Mouse (Mus musculus): Measurements from ENCODE around the gene Tmprss11g. TPM values are rescaled to one million over a fixed set of nuclear protein-coding genes. Genes with fewer than 3 reads are reported as not detected.

The Tmprss11g gene
- polyA plus RNA-seq (2014; fragmentation: Nextera tagmentation; extraction: Ambion mirVana) = not detected in 2 replicates

DNA sequence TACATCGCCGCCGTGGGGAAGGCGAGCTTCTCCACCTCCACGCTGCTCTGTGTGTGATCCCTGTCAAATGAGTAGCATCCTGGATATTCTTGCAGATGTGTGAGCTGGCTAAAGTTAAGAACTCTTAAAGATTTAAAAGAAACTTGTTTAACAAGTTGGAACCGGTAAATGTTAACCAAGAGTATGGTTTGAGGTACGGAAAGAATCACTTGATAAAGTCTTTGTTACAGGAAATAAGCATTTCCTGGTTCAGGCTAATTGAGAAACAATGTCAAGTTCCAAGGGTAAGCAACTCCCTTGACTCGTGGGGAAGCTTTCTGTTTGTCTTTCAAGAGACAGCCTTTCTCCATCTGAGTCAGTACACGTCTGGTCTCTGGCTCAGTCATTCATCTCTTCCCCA is at the start of gene Tmprss11g:
Gene Tmprss11g (minus strand): TSS at position 101 of the 400 bp plus-strand sequence.
- Histone ChIP-seq H3K4me1 (replicated peaks; ENCODE audit: control insufficient read depth, insufficient read depth, low read length) (no peaks in the 10 kb centered on the region), H3K4me2 (ENCODE audit: low read depth, low read length, severe bottlenecking) (no peak within 1 kb of the TSS), H3K9ac (ENCODE audit: low read length) (no peak within 1 kb of the TSS), H3K36me3 (ENCODE audit: control insufficient read depth, insufficient read depth, low read length) (no peaks in the 10 kb centered on the region), H3K9me3 (ENCODE audit: control insufficient read depth, low read length) (no peaks in the 10 kb centered on the region), H3K4me3 (ENCODE audit: low read depth, low read length) (no peak within 1 kb of the TSS), H3K27me3 (ENCODE audit: control insufficient read depth, insufficient read depth, low read length) (no peaks in the 10 kb centered on the region), H3K27ac (ENCODE audit: low read depth, low read length) (no peak within 1 kb of the TSS)
- DNase-seq (ENCODE audit: low spot score) (no peak), ATAC-seq (replicated peaks; ENCODE audit: low FRiP score) (no peak)
- WGBS = 84% methylated on average over 9 of the region's 9 CpGs

DNA sequence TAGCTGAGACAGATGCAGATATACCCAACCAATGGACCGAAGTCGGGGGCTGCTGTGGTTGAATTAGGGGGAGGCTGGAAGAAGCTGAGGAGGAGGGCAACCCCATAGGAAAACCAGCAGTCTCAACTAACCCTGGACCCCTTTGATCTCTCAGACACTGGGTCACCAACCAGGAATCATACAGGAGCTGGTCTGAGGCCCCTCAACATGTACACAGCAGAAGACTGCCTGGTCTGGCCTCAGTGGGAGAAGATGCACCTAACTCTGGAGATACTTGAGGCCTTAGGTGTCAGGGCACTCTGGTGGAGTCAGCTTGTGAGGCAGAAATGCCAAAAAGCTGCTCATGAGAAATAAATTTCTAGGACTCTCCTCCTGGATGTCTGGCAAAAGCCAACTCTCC is 28.3 kb upstream of the Tmprss11g start:
- no peaks in the 10 kb centered on the region for H3K4me1 ChIP-seq (replicated peaks; ENCODE audit: control insufficient read depth, insufficient read depth, low read length)
- H3K36me3 ChIP-seq (ENCODE audit: control insufficient read depth, insufficient read depth, low read length) = no peaks in the 10 kb centered on the region
- no peak overlapping the region for H3K27ac ChIP-seq (ENCODE audit: low read depth, low read length)
- 91% methylated on average over 2 of the region's 2 CpGs for WGBS
- H3K4me3 ChIP-seq (ENCODE audit: low read depth, low read length) = no peak overlapping the region
- no peak overlapping the region for H3K4me2 ChIP-seq (ENCODE audit: low read depth, low read length, severe bottlenecking)
- no peak overlapping the region for H3K9ac ChIP-seq (ENCODE audit: low read length)
- H3K27me3 ChIP-seq (ENCODE audit: control insufficient read depth, insufficient read depth, low read length) = no peaks in the 10 kb centered on the region
- H3K9me3 ChIP-seq (ENCODE audit: control insufficient read depth, low read length) = no peaks in the 10 kb centered on the region
- DNase-seq (ENCODE audit: low spot score) (no peak), ATAC-seq (replicated peaks; ENCODE audit: low FRiP score) (no peak)

DNA sequence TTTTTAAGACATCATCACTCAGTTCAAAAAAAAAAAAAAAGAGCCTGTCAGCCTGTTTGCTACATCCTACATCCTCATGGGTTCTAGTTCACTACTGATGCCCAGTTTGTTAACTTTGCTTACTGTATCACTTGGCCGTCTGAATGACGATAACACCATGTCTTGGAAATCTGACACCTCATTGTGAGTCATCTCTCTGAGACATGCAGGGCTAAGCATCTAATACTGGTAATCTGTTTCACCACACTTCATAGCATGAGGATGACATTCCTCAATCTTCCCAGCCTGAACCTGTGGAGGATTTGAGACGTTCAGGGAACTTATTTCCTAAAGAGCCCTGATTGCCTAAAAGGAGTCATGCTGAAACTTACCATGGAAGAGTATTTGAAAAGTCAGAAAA is 22.2 kb upstream of the Tmprss11g start:
- H3K9ac ChIP-seq (ENCODE audit: low read length) = no peak overlapping the region
- ATAC-seq (replicated peaks; ENCODE audit: low FRiP score) (no peak), DNase-seq (ENCODE audit: low spot score) (no peak)
- WGBS = 88% methylated on average over 3 of the region's 3 CpGs
- H3K4me3 ChIP-seq (ENCODE audit: low read depth, low read length) = no peak overlapping the region
- H3K36me3 ChIP-seq (ENCODE audit: control insufficient read depth, insufficient read depth, low read length) = no peaks in the 10 kb centered on the region
- no peak overlapping the region for H3K4me2 ChIP-seq (ENCODE audit: low read depth, low read length, severe bottlenecking)
- no peaks in the 10 kb centered on the region for H3K4me1 ChIP-seq (replicated peaks; ENCODE audit: control insufficient read depth, insufficient read depth, low read length)
- H3K27ac ChIP-seq (ENCODE audit: low read depth, low read length) = no peak overlapping the region
- H3K9me3 ChIP-seq (ENCODE audit: control insufficient read depth, low read length) = no peaks in the 10 kb centered on the region
- no peaks in the 10 kb centered on the region for H3K27me3 ChIP-seq (ENCODE audit: control insufficient read depth, insufficient read depth, low read length)

DNA sequence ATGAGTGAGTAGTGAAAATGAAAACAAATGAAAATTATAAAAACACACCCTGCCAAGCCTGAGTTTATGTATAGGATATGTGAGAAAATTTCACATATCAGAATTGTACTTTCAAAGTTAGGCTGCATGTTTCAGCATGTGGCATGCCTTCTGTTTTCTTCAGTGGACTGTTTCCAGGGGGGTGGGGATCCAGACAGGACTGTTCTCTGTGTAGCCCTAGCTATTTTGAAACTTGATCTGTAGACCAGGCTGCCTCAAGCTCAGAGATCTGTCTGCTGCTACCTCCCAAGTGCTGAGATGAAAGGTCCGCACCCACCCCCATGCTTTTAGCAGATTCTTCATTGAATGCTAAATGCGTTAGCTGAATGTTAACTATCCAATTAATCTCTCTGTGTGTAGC is 10.3 kb upstream of the Tmprss11g start:
- Histone ChIP-seq H3K36me3 (ENCODE audit: control insufficient read depth, insufficient read depth, low read length) (no peaks in the 10 kb centered on the region), H3K9ac (ENCODE audit: low read length) (no peak overlapping the region), H3K4me3 (ENCODE audit: low read depth, low read length) (no peak overlapping the region), H3K4me1 (replicated peaks; ENCODE audit: control insufficient read depth, insufficient read depth, low read length) (no peaks in the 10 kb centered on the region), H3K27ac (ENCODE audit: low read depth, low read length) (no peak overlapping the region), H3K9me3 (ENCODE audit: control insufficient read depth, low read length) (no peaks in the 10 kb centered on the region), H3K27me3 (ENCODE audit: control insufficient read depth, insufficient read depth, low read length) (no peaks in the 10 kb centered on the region), H3K4me2 (ENCODE audit: low read depth, low read length, severe bottlenecking) (no peak overlapping the region)
- no peak for DNase-seq (ENCODE audit: low spot score)
- WGBS = 64% methylated on average over 2 of the region's 2 CpGs
- ATAC-seq (replicated peaks; ENCODE audit: low FRiP score) = no peak

GRCm38 (mm10) chr5:86511538-86511937 is 6.9 kb downstream of the Tmprss11g start:
- Histone ChIP-seq H3K27me3 (ENCODE audit: control insufficient read depth, insufficient read depth, low read length) (no peaks in the 10 kb centered on the region), H3K27ac (ENCODE audit: low read depth, low read length) (no peak overlapping the region), H3K4me3 (ENCODE audit: low read depth, low read length) (no peak overlapping the region), H3K36me3 (ENCODE audit: control insufficient read depth, insufficient read depth, low read length) (no peaks in the 10 kb centered on the region), H3K4me2 (ENCODE audit: low read depth, low read length, severe bottlenecking) (no peak overlapping the region), H3K9ac (ENCODE audit: low read length) (no peak overlapping the region), H3K4me1 (replicated peaks; ENCODE audit: control insufficient read depth, insufficient read depth, low read length) (no peaks in the 10 kb centered on the region), H3K9me3 (ENCODE audit: control insufficient read depth, low read length) (no peaks in the 10 kb centered on the region)
- 39% methylated on average over 5 of the region's 5 CpGs for WGBS
- ATAC-seq (replicated peaks; ENCODE audit: low FRiP score) = no peak
- no peak for DNase-seq (ENCODE audit: low spot score)

DNA sequence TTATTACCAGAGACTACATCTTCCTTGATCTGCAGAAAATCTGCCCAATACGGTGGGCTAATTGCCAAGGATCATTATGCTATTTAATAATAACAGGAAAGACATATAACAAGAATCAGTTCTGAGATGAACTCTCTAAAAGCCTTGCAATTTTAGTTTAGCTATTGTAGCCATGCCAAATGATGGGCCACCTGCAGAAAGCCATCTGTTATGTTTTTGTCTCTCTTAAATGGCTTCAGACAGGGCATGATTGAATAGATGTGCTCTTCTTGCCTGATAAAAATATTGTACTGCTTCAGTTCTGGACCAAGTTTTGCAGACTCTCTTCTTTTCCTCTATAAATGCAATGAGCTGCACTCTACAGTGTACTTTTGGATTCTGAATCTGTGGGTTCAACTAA is 24.9 kb downstream of the Tmprss11g start:
- Histone ChIP-seq H3K4me1 (replicated peaks; ENCODE audit: control insufficient read depth, insufficient read depth, low read length) (no peaks in the 10 kb centered on the region), H3K9ac (ENCODE audit: low read length) (no peak overlapping the region), H3K4me2 (ENCODE audit: low read depth, low read length, severe bottlenecking) (no peak overlapping the region), H3K4me3 (ENCODE audit: low read depth, low read length) (no peak overlapping the region), H3K27ac (ENCODE audit: low read depth, low read length) (no peak overlapping the region), H3K9me3 (ENCODE audit: control insufficient read depth, low read length) (no peaks in the 10 kb centered on the region), H3K36me3 (ENCODE audit: control insufficient read depth, insufficient read depth, low read length) (no peaks in the 10 kb centered on the region), H3K27me3 (ENCODE audit: control insufficient read depth, insufficient read depth, low read length) (no peaks in the 10 kb centered on the region)
- WGBS = 84% methylated on average over 1 of the region's 1 CpGs
- DNase-seq (ENCODE audit: low spot score) = no peak
- no peak for ATAC-seq (replicated peaks; ENCODE audit: low FRiP score)

DNA sequence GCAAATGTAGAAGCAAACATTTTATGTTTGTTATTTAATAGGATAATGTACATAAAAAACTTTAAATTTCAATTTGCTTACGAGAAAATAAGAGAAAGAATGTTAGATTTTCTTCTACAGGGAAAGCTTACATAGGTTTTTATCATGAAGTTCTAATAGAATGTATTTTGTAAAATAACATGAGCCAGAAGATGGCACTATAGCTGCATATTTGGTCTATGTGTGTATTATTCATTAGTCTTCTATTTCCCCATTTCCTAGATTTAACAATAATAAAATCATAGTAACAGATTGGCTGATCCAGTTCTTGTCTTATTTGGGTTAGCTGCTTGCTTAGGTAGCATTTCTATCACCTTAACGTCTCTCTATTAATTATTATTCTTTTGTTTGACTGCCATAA is 35.8 kb downstream of the Tmprss11g start:
- H3K9ac ChIP-seq (ENCODE audit: low read length) = no peak overlapping the region
- no peak for DNase-seq (ENCODE audit: low spot score)
- no peak overlapping the region for H3K4me2 ChIP-seq (ENCODE audit: low read depth, low read length, severe bottlenecking)
- H3K27ac ChIP-seq (ENCODE audit: low read depth, low read length) = no peak overlapping the region
- H3K9me3 ChIP-seq (ENCODE audit: control insufficient read depth, low read length) = no peaks in the 10 kb centered on the region
- H3K27me3 ChIP-seq (ENCODE audit: control insufficient read depth, insufficient read depth, low read length) = no peaks in the 10 kb centered on the region
- 82% methylated on average over 2 of the region's 2 CpGs for WGBS
- H3K36me3 ChIP-seq (ENCODE audit: control insufficient read depth, insufficient read depth, low read length) = no peaks in the 10 kb centered on the region
- no peak for ATAC-seq (replicated peaks; ENCODE audit: low FRiP score)
- H3K4me1 ChIP-seq (replicated peaks; ENCODE audit: control insufficient read depth, insufficient read depth, low read length) = no peaks in the 10 kb centered on the region
- H3K4me3 ChIP-seq (ENCODE audit: low read depth, low read length) = no peak overlapping the region

GRCm38 (mm10) chr5:86482031-86482430 is 36.4 kb downstream of the Tmprss11g start:
- no peak overlapping the region for H3K27ac ChIP-seq (ENCODE audit: low read depth, low read length)
- no peak overlapping the region for H3K9ac ChIP-seq (ENCODE audit: low read length)
- 89% methylated on average over 1 of the region's 1 CpGs for WGBS
- DNase-seq (ENCODE audit: low spot score) (no peak), ATAC-seq (replicated peaks; ENCODE audit: low FRiP score) (no peak)
- no peak overlapping the region for H3K4me2 ChIP-seq (ENCODE audit: low read depth, low read length, severe bottlenecking)
- no peaks in the 10 kb centered on the region for H3K4me1 ChIP-seq (replicated peaks; ENCODE audit: control insufficient read depth, insufficient read depth, low read length)
- no peaks in the 10 kb centered on the region for H3K36me3 ChIP-seq (ENCODE audit: control insufficient read depth, insufficient read depth, low read length)
- H3K9me3 ChIP-seq (ENCODE audit: control insufficient read depth, low read length) = no peaks in the 10 kb centered on the region
- H3K4me3 ChIP-seq (ENCODE audit: low read depth, low read length) = no peak overlapping the region
- no peaks in the 10 kb centered on the region for H3K27me3 ChIP-seq (ENCODE audit: control insufficient read depth, insufficient read depth, low read length)

GRCm38 (mm10) chr5:86473859-86474258 is 44.5 kb downstream of the Tmprss11g start:
- H3K27me3 ChIP-seq (ENCODE audit: control insufficient read depth, insufficient read depth, low read length) = no peaks in the 10 kb centered on the region
- 85% methylated on average over 9 of the region's 9 CpGs for WGBS
- ATAC-seq (replicated peaks; ENCODE audit: low FRiP score) = no peak
- no peak overlapping the region for H3K4me3 ChIP-seq (ENCODE audit: low read depth, low read length)
- no peaks in the 10 kb centered on the region for H3K4me1 ChIP-seq (replicated peaks; ENCODE audit: control insufficient read depth, insufficient read depth, low read length)
- no peaks in the 10 kb centered on the region for H3K36me3 ChIP-seq (ENCODE audit: control insufficient read depth, insufficient read depth, low read length)
- H3K27ac ChIP-seq (ENCODE audit: low read depth, low read length) = no peak overlapping the region
- no peak for DNase-seq (ENCODE audit: low spot score)
- no peak overlapping the region for H3K4me2 ChIP-seq (ENCODE audit: low read depth, low read length, severe bottlenecking)
- no peaks in the 10 kb centered on the region for H3K9me3 ChIP-seq (ENCODE audit: control insufficient read depth, low read length)
- H3K9ac ChIP-seq (ENCODE audit: low read length) = no peak overlapping the region

All from forebrain, embryonic 11.5 days (tissue).